Comparison of ENCODE assay signal across 13 mouse cellular contexts in the genomic region with DNA sequence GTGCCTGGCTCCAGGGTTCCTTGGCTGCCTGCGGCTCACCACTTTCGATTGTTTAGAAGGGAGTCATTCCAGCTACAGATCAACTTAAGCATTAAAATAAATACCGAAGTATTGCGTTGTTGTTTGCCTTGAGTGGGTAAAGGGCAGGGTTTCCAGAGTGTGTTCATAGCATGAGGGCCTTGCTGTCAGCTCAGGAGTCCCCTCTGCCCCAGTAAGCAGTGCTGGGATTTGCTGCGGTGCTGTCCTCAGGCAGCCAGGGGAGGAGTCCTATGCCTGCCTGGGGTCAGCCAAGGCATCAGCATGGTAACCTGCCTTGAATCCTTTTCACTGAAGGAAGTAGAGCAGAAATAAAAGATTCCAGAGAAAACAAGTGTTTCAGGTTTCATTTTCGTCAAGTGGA. TPM values are rescaled to one million over a fixed set of nuclear protein-coding genes. Genes with fewer than 3 reads are reported as not detected.
DNase-seq lines count a peak whose midpoint lies in the region; TF ChIP-seq lines count a peak whose summit lies in the region.
"Had no signal": no experiment of that assay in that cellular context is flagged by ENCODE, and none has a peak within 500 bp of the region (broad histone marks: within the 10 kb centered on the region; RNA-seq: fewer than 3 reads in every experiment).

No protein-coding gene starts in this region.

- TF ChIP-seq POLR2A in kidney, adult 2 months (IDR thresholded peaks at IDR 0.05; ENCODE audit: low read depth, low read length), result no peak
- no peak for TF ChIP-seq POLR2A in bone marrow macrophage, adult 2 months (IDR thresholded peaks at IDR 0.05; ENCODE audit: borderline replicate concordance, low read depth, low read length)

- WGBS in kidney, adult 2 months, result 49% methylated on average over 6 of the region's 6 CpGs

- peak overlapping the region; percentile 5 for H3K27ac ChIP-seq in kidney, adult 2 months (ENCODE audit: insufficient read depth, low read depth, low read length)
- peak overlapping the region; percentile 9; the same call in 1 of the 2 replicates for H3K27ac ChIP-seq in bone marrow macrophage, adult 2 months (ENCODE audit: insufficient read depth, low read depth, low read length)
- H3K27ac ChIP-seq: embryonic facial prominence, embryonic 13.5 days; liver, embryonic 14.5 days; stomach, embryonic 15.5 days had no signal

- no peak for DNase-seq in kidney, adult 2 months
- no peak for DNase-seq in kidney, adult 9 months
- DNase-seq in kidney, postnatal 25 days, result peak; percentile 35 to 76
- peak; percentile 74 for DNase-seq in retina, embryonic 14.5 days (ENCODE audit: low spot score)
- DNase-seq in adrenal gland, adult 2 months, result no peak
- DNase-seq in embryo, embryonic 9.5 days (ENCODE audit: extremely low spot score), result no peak
- DNase-seq: cerebellum, adult 11-12 months; layer of hippocampus, adult 9-11 months had no signal

- no peaks in the 10 kb centered on the region for H3K36me3 ChIP-seq in kidney, adult 2 months (ENCODE audit: control insufficient read depth, insufficient read depth, low read length)
- H3K36me3 ChIP-seq: embryonic facial prominence, embryonic 13.5 days; stomach, embryonic 15.5 days had no signal

- no peak for TF ChIP-seq CTCF in kidney, adult 2 months (conservative IDR thresholded peaks at IDR 0.05; ENCODE audit: insufficient read depth, insufficient read length, low read depth, low read length)
- TF ChIP-seq CTCF in bone marrow macrophage, adult 2 months (IDR thresholded peaks at IDR 0.05; ENCODE audit: low read depth, low read length), result no peak

- no peak overlapping the region for H3K4me3 ChIP-seq in kidney, adult 2 months (ENCODE audit: insufficient read depth, low read depth, low read length)
- no peak overlapping the region for H3K4me3 ChIP-seq in bone marrow macrophage, adult 2 months (ENCODE audit: insufficient read depth, low read length)
- H3K4me3 ChIP-seq: embryonic facial prominence, embryonic 13.5 days; stomach, embryonic 15.5 days had no signal

- H3K4me1 ChIP-seq in kidney, adult 2 months (ENCODE audit: control insufficient read depth, insufficient read depth, low read length), result peaks cover 32% of the 10 kb centered on the region
- peaks cover 73% of the 10 kb centered on the region for H3K4me1 ChIP-seq in bone marrow macrophage, adult 2 months (ENCODE audit: control insufficient read depth, insufficient read depth, low read length)

- H3K27me3 ChIP-seq in kidney, adult 2 months (replicated peaks; ENCODE audit: control insufficient read depth, insufficient read depth, low read length), result no peaks in the 10 kb centered on the region
- H3K27me3 ChIP-seq: embryonic facial prominence, embryonic 13.5 days; stomach, embryonic 15.5 days had no signal

RNA-seq across cellular contexts. Expression of a gene that starts 18.6 kb away (rescaled TPM):
- 53.8 and 67.1 TPM in 2 replicates for polyA plus RNA-seq in kidney, adult 2 months (2012; rRNA removed)
- 54.3 and 57.5 TPM in 2 replicates for polyA plus RNA-seq in bone marrow macrophage, adult 2 months (2012; ENCODE audit: insufficient read depth, insufficient read length, missing spikeins)
- 10 to 100 TPM; 22.4 to 23.6 TPM for total RNA-seq in adrenal gland, adult 2 months (2021)
- 17.4 and 20.0 TPM in 2 replicates for polyA plus RNA-seq in adrenal gland, adult 2 months (2012; rRNA removed)

RNA-seq across cellular contexts. Expression of a gene that starts 33.1 kb away (rescaled TPM):
- polyA plus RNA-seq in kidney, adult 2 months (2012; rRNA removed), result 19.0 and 24.6 TPM in 2 replicates
- 27.7 and 30.8 TPM in 2 replicates for polyA plus RNA-seq in bone marrow macrophage, adult 2 months (2012; ENCODE audit: insufficient read depth, insufficient read length, missing spikeins)
- total RNA-seq in adrenal gland, adult 2 months (2021), result 10 to 100 TPM; 22.5 to 26.3 TPM
- polyA plus RNA-seq in adrenal gland, adult 2 months (2012; rRNA removed), result 16.8 and 21.4 TPM in 2 replicates

RNA-seq across cellular contexts. Expression of a gene that starts 40.0 kb away (rescaled TPM):
- 32.9 and 35.5 TPM in 2 replicates for polyA plus RNA-seq in kidney, adult 2 months (2012; rRNA removed)
- polyA plus RNA-seq in bone marrow macrophage, adult 2 months (2012; ENCODE audit: insufficient read depth, insufficient read length, missing spikeins), result 27.9 and 32.1 TPM in 2 replicates
- 10 to 100 TPM; 44.7 to 56.3 TPM for total RNA-seq in adrenal gland, adult 2 months (2021)
- polyA plus RNA-seq in adrenal gland, adult 2 months (2012; rRNA removed), result 16.3 and 19.0 TPM in 2 replicates

RNA-seq across cellular contexts. Expression of a gene that starts 52.3 kb away (rescaled TPM):
- 171 and 216 TPM in 2 replicates for polyA plus RNA-seq in kidney, adult 2 months (2012; rRNA removed)
- polyA plus RNA-seq in bone marrow macrophage, adult 2 months (2012; ENCODE audit: insufficient read depth, insufficient read length, missing spikeins), result 300 and 316 TPM in 2 replicates
- total RNA-seq in adrenal gland, adult 2 months (2021), result 100 to 1,000 TPM; 181 to 201 TPM
- 113 and 167 TPM in 2 replicates for polyA plus RNA-seq in adrenal gland, adult 2 months (2012; rRNA removed)

RNA-seq across cellular contexts. Expression of a gene that starts 56.3 kb away (rescaled TPM):
- polyA plus RNA-seq in kidney, adult 2 months (2012; rRNA removed), result 0.54 and 1.3 TPM in 2 replicates
- not detected in 2 replicates for polyA plus RNA-seq in bone marrow macrophage, adult 2 months (2012; ENCODE audit: insufficient read depth, insufficient read length, missing spikeins)
- under 1 TPM in 1 of 2 experiments, not detected in 1; 0.21 TPM for total RNA-seq in adrenal gland, adult 2 months (2021)
- 0.15 TPM in 1 of 2 replicates, not detected in the other for polyA plus RNA-seq in adrenal gland, adult 2 months (2012; rRNA removed)
- polyA plus RNA-seq: embryonic facial prominence, embryonic 13.5 days; heart, postnatal 0 days had no signal

Comparison
In these comparisons a context has a peak if more than half of its experiments do, and no peak if none do; other contexts are left out.
1. DNase-seq: peak in kidney, postnatal 25 days (2 of 2) and retina, embryonic 14.5 days (single experiment); none in kidney, adult 2 months (single experiment), kidney, adult 9 months (single experiment), adrenal gland, adult 2 months (single experiment) and embryo, embryonic 9.5 days (single experiment).